Mouse (Mus musculus) CH12.LX (cell line): Measurements from ENCODE around the gene Rpl5. TPM values are rescaled to one million over a fixed set of nuclear protein-coding genes. Genes with fewer than 3 reads are reported as not detected.

Experiments used
- DNase-seq: peaks from one replicate; pipeline ENCODE4 v3.0.0-alpha.2; 2013; ENCODE audit errors: extremely low read depth
- H3K27ac ChIP-seq: 2 replicates; pipeline ENCODE4 v1.5.1; 2012; ENCODE audit warnings: low read depth, mild to moderate bottlenecking, control low read depth, moderate library complexity; ENCODE audit not compliant: insufficient read depth
- H3K27me3 ChIP-seq: replicated peaks from 2 replicates; pipeline ENCODE3; 2012; ENCODE audit warnings: inconsistent platforms
- H3K36me3 ChIP-seq, 2 experiments: replicated peaks in 1 of 2; 2 replicates each; pipeline versions ENCODE3 to v1.6.1; 2012; ENCODE audit warnings: inconsistent platforms in 1 of 2, low read length in 1 of 2, mild to moderate bottlenecking in 1 of 2, mixed read lengths in 1 of 2, moderate library complexity in 1 of 2; ENCODE audit not compliant: control insufficient read depth in 1 of 2, insufficient read depth in 1 of 2
- H3K4me1 ChIP-seq, 2 experiments: 2 replicates each; pipeline ENCODE4 v1.6.1; 2012; ENCODE audit warnings: inconsistent platforms in 1 of 2, moderate library complexity in 1 of 2; ENCODE audit not compliant: insufficient read depth in 2 of 2, control insufficient read depth in 1 of 2
- H3K4me2 ChIP-seq: 2 replicates; pipeline ENCODE4 v1.6.1; 2012; ENCODE audit warnings: low read depth, mild to moderate bottlenecking, control low read depth; ENCODE audit not compliant: poor library complexity, insufficient read depth, severe bottlenecking
- H3K4me3 ChIP-seq, 3 experiments: fragments of 150-350 bp in 1 of 3; sonication (generic) in 1 of 3; replicated peaks in 1 of 3; 2 replicates each; pipeline versions ENCODE3 to v1.5.1; 2011 to 2012; ENCODE audit warnings: low read depth in 2 of 3, low read length in 2 of 3, mild to moderate bottlenecking in 2 of 3, moderate library complexity in 2 of 3, control low read depth in 1 of 3, improper control_type of control experiment in 1 of 3, inconsistent platforms in 1 of 3, mixed read lengths in 1 of 3; ENCODE audit not compliant: poor library complexity in 1 of 3
- H3K79me2 ChIP-seq: replicated peaks from 2 replicates; pipeline ENCODE4 v1.6.1; 2012; ENCODE audit warnings: mild to moderate bottlenecking, moderate library complexity; ENCODE audit not compliant: control insufficient read depth, poor library complexity, insufficient read depth, severe bottlenecking; ENCODE audit errors: extremely low read depth
- H3K9ac ChIP-seq: 2 replicates; pipeline ENCODE4 v1.6.1; 2012; ENCODE audit warnings: low read depth, mild to moderate bottlenecking, control low read depth, moderate library complexity; ENCODE audit not compliant: insufficient read depth
- H3K9me3 ChIP-seq: replicated peaks from 2 replicates; pipeline ENCODE3; 2012; ENCODE audit warnings: low read length, inconsistent platforms, mixed read lengths
- BHLHE40 ChIP-seq: IDR thresholded peaks from 2 replicates; pipeline ENCODE4 v1.6.1; 2011; ENCODE audit warnings: mild to moderate bottlenecking, low read depth, low read length, improper control_type of control experiment
- CHD1 ChIP-seq: IDR thresholded peaks from 2 replicates; pipeline ENCODE4 v1.6.1; 2012; ENCODE audit warnings: low read depth, low read length, improper control_type of control experiment, inconsistent platforms
- CHD2 ChIP-seq: IDR thresholded peaks from 2 replicates; pipeline ENCODE4 v1.6.1; 2011; ENCODE audit warnings: low read length, improper control_type of control experiment
- ELF1 ChIP-seq: IDR thresholded peaks from 2 replicates; pipeline ENCODE4 v1.6.1; 2014; ENCODE audit warnings: low read depth, mild to moderate bottlenecking, inconsistent platforms, low read length, improper control_type of control experiment
- EP300 ChIP-seq: IDR thresholded peaks from 2 replicates; pipeline ENCODE4 v1.6.1; 2011; ENCODE audit warnings: low read length, improper control_type of control experiment
- ETS1 ChIP-seq: conservative IDR thresholded peaks from 2 replicates; pipeline ENCODE4 v1.6.1; 2012; ENCODE audit warnings: low read depth, mild to moderate bottlenecking, inconsistent platforms, low read length, improper control_type of control experiment, moderate library complexity
- HCFC1 ChIP-seq: IDR thresholded peaks from 2 replicates; pipeline ENCODE4 v1.6.1; 2012; ENCODE audit warnings: low read depth, mild to moderate bottlenecking, inconsistent platforms, low read length, improper control_type of control experiment
- IRF4 ChIP-seq: IDR thresholded peaks from 2 replicates; pipeline ENCODE4 v1.6.1; 2014; ENCODE audit warnings: low read depth, mild to moderate bottlenecking, inconsistent platforms, low read length, improper control_type of control experiment
- JUN ChIP-seq: IDR thresholded peaks from 2 replicates; pipeline ENCODE4 v1.6.1; 2011; ENCODE audit warnings: low read depth, mild to moderate bottlenecking, low read length, improper control_type of control experiment, moderate library complexity; ENCODE audit not compliant: insufficient read depth
- MAFK ChIP-seq: IDR thresholded peaks from 2 replicates; pipeline ENCODE4 v1.6.1; 2011; ENCODE audit warnings: low read length, improper control_type of control experiment; ENCODE audit not compliant: insufficient replicate concordance
- MAX ChIP-seq: IDR thresholded peaks from 2 replicates; pipeline ENCODE4 v1.6.1; 2011; ENCODE audit warnings: low read length, improper control_type of control experiment
- MXI1 ChIP-seq: IDR thresholded peaks from 2 replicates; pipeline ENCODE4 v1.6.1; 2011; ENCODE audit warnings: mild to moderate bottlenecking, low read depth, low read length, improper control_type of control experiment
- MYC ChIP-seq: IDR thresholded peaks from 2 replicates; pipeline ENCODE4 v1.6.1; 2011; ENCODE audit warnings: low read depth, mild to moderate bottlenecking, improper control_type of control experiment, low read length
- NELFE ChIP-seq: IDR thresholded peaks from 2 replicates; pipeline ENCODE4 v1.6.1; 2011; ENCODE audit warnings: low read depth, low read length, improper control_type of control experiment
- POLR2A ChIP-seq: IDR thresholded peaks from 2 replicates; pipeline ENCODE4 v1.6.1; 2011; ENCODE audit warnings: low read depth, mild to moderate bottlenecking, improper control_type of control experiment, low read length
- POLR2AphosphoS2 ChIP-seq: IDR thresholded peaks from 2 replicates; pipeline ENCODE4 v1.6.1; 2011; ENCODE audit warnings: low read depth, low read length, improper control_type of control experiment
- RAD21 ChIP-seq: IDR thresholded peaks from 2 replicates; pipeline ENCODE4 v1.6.1; 2011; ENCODE audit warnings: low read depth, mild to moderate bottlenecking, low read length, improper control_type of control experiment, moderate library complexity
- RCOR1 ChIP-seq: conservative IDR thresholded peaks from 2 replicates; pipeline ENCODE4 v1.6.1; 2012; ENCODE audit warnings: low read depth, mild to moderate bottlenecking, inconsistent platforms, low read length, improper control_type of control experiment
- SIN3A ChIP-seq: IDR thresholded peaks from 2 replicates; pipeline ENCODE4 v1.6.1; 2012; ENCODE audit warnings: low read length, improper control_type of control experiment, inconsistent platforms
- SMC3 ChIP-seq: IDR thresholded peaks from 2 replicates; pipeline ENCODE4 v1.6.1; 2011; ENCODE audit warnings: low read depth, low read length, improper control_type of control experiment
- TCF12 ChIP-seq: IDR thresholded peaks from 2 replicates; pipeline ENCODE4 v1.6.1; 2014; ENCODE audit warnings: low read depth, mild to moderate bottlenecking, inconsistent platforms, low read length, improper control_type of control experiment
- USF1 ChIP-seq: IDR thresholded peaks from 2 replicates; pipeline ENCODE4 v1.6.1; 2014; ENCODE audit warnings: low read depth, mild to moderate bottlenecking, inconsistent platforms, low read length, improper control_type of control experiment
- ZKSCAN1 ChIP-seq: IDR thresholded peaks from 2 replicates; pipeline ENCODE4 v1.6.1; 2012; ENCODE audit warnings: low read depth, inconsistent platforms, low read length, improper control_type of control experiment, borderline replicate concordance
- ZMIZ1 ChIP-seq: IDR thresholded peaks from 2 replicates; pipeline ENCODE4 v1.6.1; 2012; ENCODE audit warnings: low read depth, mild to moderate bottlenecking, inconsistent platforms, low read length, improper control_type of control experiment
- dilution Hi-C: fragments of 300-500 bp; cut with MboI; formaldehyde crosslinking; loops from 2 replicates; pipeline ENCODE4 v1.14.3; 2020; ENCODE audit warnings: low sequenced_read_pairs; ENCODE audit not compliant: extremely low pct_unique_long_range_greater_than_20kb, extremely low pct_ligation_motif_present
- in situ Hi-C: fragments of 300-500 bp; cut with MboI; formaldehyde crosslinking; loops from 3 replicates; pipeline ENCODE4 v1.14.3; 2019; ENCODE audit warnings: low sequenced_read_pairs, low pct_ligation_motif_present, low pct_unique_long_range_greater_than_20kb, mixed read lengths
- polyA plus RNA-seq: library from polyadenylated mRNA; unstranded; fragments of >175 nt; gene quantifications from 2 replicates; pipeline ENCODE4 v1.2.1, GENCODE M21; 2012; ENCODE audit warnings: low read depth; ENCODE audit not compliant: insufficient read length
- total RNA-seq, 2 experiments: library from RNA; depleted of rRNA; stranded (reverse); fragments of 300-350 nt in 1 of 2; fragments of >200 nt in 1 of 2; gene quantifications; 2 replicates each; pipeline ENCODE4 v1.2.3; 2012 to 2014

Gene Rpl5
- total and polyA plus RNA-seq, 3 experiments: 116 to 728 (median 368) TPM

- Histone ChIP-seq H3K27ac (no peak overlapping the region), H3K36me3 (no peaks in the 10 kb centered on the region), H3K4me3 (no peak overlapping the region), H3K79me2 (no peaks in the 10 kb centered on the region), H3K4me1 (peaks cover 3 to 26% of the 10 kb centered on the region in 2 experiments; a peak in 3 of 4 replicates), H3K9ac (no peak overlapping the region), H3K4me2 (no peak overlapping the region), H3K9me3 (no peaks in the 10 kb centered on the region), H3K27me3 (no peaks in the 10 kb centered on the region)
- in situ Hi-C loops (no loop called here), dilution Hi-C loops (no loop called here)
- TF ChIP-seq MAX (no peak), ELF1 (no peak), SIN3A (no peak), NELFE (no peak), POLR2A (no peak), TCF12 (no peak), BHLHE40 (no peak), ZMIZ1 (no peak), MXI1 (no peak)
- no peak for DNase-seq
Observed at GRCm38 (mm10) chr5:107939701-107940100, 39.4 kb downstream of the Rpl5 start.

- no peak overlapping the region for H3K9ac ChIP-seq
- no peaks in the 10 kb centered on the region for H3K79me2 ChIP-seq
- no peaks in the 10 kb centered on the region for H3K9me3 ChIP-seq
- no peaks in the 10 kb centered on the region for H3K36me3 ChIP-seq
- no peak overlapping the region for H3K27ac ChIP-seq
- no peak overlapping the region for H3K4me3 ChIP-seq
- H3K4me1 ChIP-seq: peaks cover 3 to 36% of the 10 kb centered on the region in 2 experiments; a peak in 3 of 4 replicates
- dilution Hi-C loops: no loop called here
- peak; percentile 72 for DNase-seq
- H3K27me3 ChIP-seq: no peaks in the 10 kb centered on the region
- TF ChIP-seq MXI1 (peak; percentile 28; the same call in 1 of the 2 replicates), SMC3 (no peak), ZKSCAN1 (no peak), MAX (peak; percentile 85), HCFC1 (no peak), ZMIZ1 (no peak), RCOR1 (no peak), JUN (no peak), USF1 (no peak), MAFK (no peak), EP300 (peak; percentile 33; the same call in 1 of the 2 replicates), CHD2 (0 out of 2 replicates have a peak, but pooled peaks have one; percentile 18), ELF1 (no peak), ETS1 (peak; percentile 27; the same call in 1 of the 2 replicates), POLR2AphosphoS2 (no peak), CHD1 (no peak), BHLHE40 (peak; percentile 88), NELFE (0 out of 2 replicates have a peak, but pooled peaks have one; percentile 44), TCF12 (no peak), IRF4 (no peak), MYC (peak; percentile 88), RAD21 (no peak), SIN3A (0 out of 2 replicates have a peak, but pooled peaks have one; percentile 19)
- in situ Hi-C loops: no loop called here
- H3K4me2 ChIP-seq: no peak overlapping the region; the same call in 1 of the 2 replicates
Observed at GRCm38 (mm10) chr5:107941222-107941621, 40.9 kb downstream of the Rpl5 start.
